Comparison of ENCODE assay signal across 18 mouse cellular contexts in the genomic region with DNA sequence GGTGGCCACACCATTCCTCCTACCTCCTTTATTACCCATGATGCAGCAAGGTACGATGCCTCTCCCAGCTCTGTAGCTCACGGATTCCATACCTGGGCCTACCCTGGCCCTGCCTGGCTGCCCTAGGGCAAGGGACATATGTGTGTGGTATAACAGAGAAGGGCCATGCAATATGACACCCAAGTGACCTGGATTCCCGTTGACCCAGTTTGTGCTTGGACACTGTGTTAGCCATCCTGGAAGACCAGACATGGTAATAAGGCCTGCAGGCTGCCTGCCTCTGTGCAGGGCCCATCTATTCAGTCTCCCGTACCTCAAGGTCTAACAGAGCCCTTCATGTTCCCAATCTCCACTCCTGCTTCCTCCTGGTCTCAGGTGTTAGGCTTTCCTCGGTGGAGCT.
"Had no signal": no experiment of that assay in that cellular context is flagged by ENCODE, and none has a peak within 500 bp of the region (broad histone marks: within the 10 kb centered on the region; RNA-seq: fewer than 3 reads in every experiment).

No protein-coding gene starts in this region.

- H3K27ac ChIP-seq: kidney, postnatal 0 days; left cerebral cortex, adult 2 months; limb, embryonic 12.5 days; limb, embryonic 15.5 days; liver, embryonic 14.5 days; macrophage; stomach, embryonic 15.5 days had no signal

- H3K4me2 ChIP-seq: limb, embryonic 12.5 days; limb, embryonic 15.5 days; liver, embryonic 11.5 days; lung, embryonic 14.5 days; midbrain, embryonic 13.5 days; stomach, embryonic 15.5 days had no signal

- H3K9ac ChIP-seq: limb, embryonic 12.5 days; limb, embryonic 15.5 days; liver, embryonic 14.5 days; liver, postnatal 0 days; lung, embryonic 14.5 days; midbrain, embryonic 13.5 days; stomach, embryonic 15.5 days had no signal

- ATAC-seq: liver, postnatal 0 days; lung, postnatal 0 days; midbrain, embryonic 13.5 days had no signal

- H3K4me3 ChIP-seq: left cerebral cortex, adult 2 months; limb, embryonic 12.5 days; limb, embryonic 15.5 days; midbrain, embryonic 13.5 days; stomach, embryonic 15.5 days had no signal

- DNase-seq: kidney, adult 2 months; kidney, postnatal 25 days; layer of hippocampus, postnatal 36 days; liver, postnatal 0 days; lung, embryonic 14.5 days; right cerebral cortex, postnatal 25 days; spleen, adult 18-20 months; thymus, postnatal 25 days had no signal

- H3K9me3 ChIP-seq: limb, embryonic 12.5 days; limb, embryonic 15.5 days; midbrain, embryonic 13.5 days; stomach, embryonic 15.5 days had no signal

- H3K36me3 ChIP-seq: limb, embryonic 15.5 days; midbrain, embryonic 13.5 days; stomach, embryonic 15.5 days had no signal

- H3K27me3 ChIP-seq: limb, embryonic 12.5 days; limb, embryonic 15.5 days; midbrain, embryonic 13.5 days; stomach, embryonic 15.5 days had no signal
